Mouse (Mus musculus) heart, embryonic 11.5 days (tissue): ENCODE measurements around the gene Ankdd1b. TPM values are rescaled to one million over a fixed set of nuclear protein-coding genes. Genes with fewer than 3 reads are reported as not detected.

Experiments
- ATAC-seq: fragments of 200-750 bp; cut with Nextera tagmentation; replicated peaks from 2 replicates; pipeline ENCODE4 v1.8.0; 2017; ENCODE audit warnings: moderate library complexity; ENCODE audit not compliant: insufficient number of reproducible peaks, low FRiP score, low TSS enrichment
- H3K27ac ChIP-seq: fragments of 300-500 bp; sonication (generic); 2 replicates; pipeline ENCODE4 v1.5.1; 2014; ENCODE audit warnings: mild to moderate bottlenecking, low read depth, low read length
- H3K27me3 ChIP-seq: fragments of 300-500 bp; sonication (generic); 2 replicates; pipeline ENCODE4 v1.6.1; 2014; ENCODE audit warnings: mild to moderate bottlenecking, low read length, mixed read lengths; ENCODE audit not compliant: control insufficient read depth, insufficient read depth
- H3K36me3 ChIP-seq: fragments of 300-500 bp; sonication (generic); 2 replicates; pipeline ENCODE4 v1.6.1; 2014; ENCODE audit warnings: mild to moderate bottlenecking, low read length, moderate library complexity, mixed read lengths; ENCODE audit not compliant: control insufficient read depth, insufficient read depth
- H3K4me1 ChIP-seq: fragments of 300-500 bp; sonication (generic); 2 replicates; pipeline ENCODE4 v1.6.1; 2014; ENCODE audit warnings: low read length; ENCODE audit not compliant: control insufficient read depth, insufficient read depth
- H3K4me2 ChIP-seq: fragments of 300-500 bp; sonication (generic); 2 replicates; pipeline ENCODE4 v1.6.1; 2014; ENCODE audit warnings: mild to moderate bottlenecking, moderate library complexity
- H3K4me3 ChIP-seq: fragments of 300-500 bp; sonication (generic); 2 replicates; pipeline ENCODE4 v1.5.1; 2014; ENCODE audit warnings: low read depth, low read length
- H3K9ac ChIP-seq: fragments of 300-500 bp; sonication (generic); 2 replicates; pipeline ENCODE4 v1.6.1; 2014; ENCODE audit warnings: mild to moderate bottlenecking, low read depth, low read length, moderate library complexity
- H3K9me3 ChIP-seq: fragments of 300-500 bp; sonication (generic); replicated peaks from 2 replicates; pipeline ENCODE4 v1.6.1; 2016; ENCODE audit warnings: low read length; ENCODE audit not compliant: control insufficient read depth
- WGBS: fragments of 180-500 bp; shearing (Covaris S2); extraction: QIAGEN DNeasy Blood & Tissue Kit; methylation state at CpG from one replicate; pipeline ENCODE4 v1.1.7; 2014; ENCODE audit not compliant: insufficient replicate concordance; 5-methylcytosine and 5-hydroxymethylcytosine counted together
- polyA plus RNA-seq: library from polyadenylated mRNA; unstranded; fragments of >200 nt; fragmentation: Nextera tagmentation; extraction: Ambion mirVana; gene quantifications from 2 replicates; pipeline ENCODE4 v1.2.1, GENCODE M21; 2014

Gene Ankdd1b
- polyA plus RNA-seq = 0.30 and 0.31 TPM in 2 replicates

DNA sequence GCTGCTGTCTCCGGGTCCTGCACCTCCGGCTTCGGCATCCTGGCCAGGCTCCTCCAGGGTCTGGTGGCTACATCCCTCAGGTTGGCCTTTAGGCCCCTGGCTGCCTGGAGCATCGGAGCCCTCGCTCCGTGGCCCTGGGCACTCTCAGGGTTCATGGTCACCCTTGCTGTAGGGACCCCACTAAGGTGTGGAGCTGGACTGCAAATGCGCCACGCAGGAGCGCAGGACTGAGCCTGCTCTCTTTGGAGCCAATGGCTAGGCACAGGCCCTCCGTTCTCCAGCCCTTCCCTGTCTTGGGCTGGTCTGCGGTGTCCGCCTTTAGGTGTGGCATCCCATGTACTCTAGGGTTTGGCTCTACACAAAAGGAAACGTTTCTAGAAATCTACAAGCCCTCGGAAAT is at the start of gene Ankdd1b:
TSS of gene Ankdd1b (minus strand) at position 242 of the 400 bp plus-strand sequence.
- Histone ChIP-seq H3K27ac (no peak within 1 kb of the TSS), H3K9ac (no peak within 1 kb of the TSS), H3K4me1 (no peaks in the 10 kb centered on the region), H3K9me3 (no peaks in the 10 kb centered on the region), H3K4me3 (no peak within 1 kb of the TSS), H3K4me2 (no peak within 1 kb of the TSS), H3K27me3 (no peaks in the 10 kb centered on the region; the same call in 1 of the 2 replicates), H3K36me3 (no peaks in the 10 kb centered on the region)
- no peak for ATAC-seq
- WGBS = 87% methylated on average over 14 of the region's 14 CpGs

DNA sequence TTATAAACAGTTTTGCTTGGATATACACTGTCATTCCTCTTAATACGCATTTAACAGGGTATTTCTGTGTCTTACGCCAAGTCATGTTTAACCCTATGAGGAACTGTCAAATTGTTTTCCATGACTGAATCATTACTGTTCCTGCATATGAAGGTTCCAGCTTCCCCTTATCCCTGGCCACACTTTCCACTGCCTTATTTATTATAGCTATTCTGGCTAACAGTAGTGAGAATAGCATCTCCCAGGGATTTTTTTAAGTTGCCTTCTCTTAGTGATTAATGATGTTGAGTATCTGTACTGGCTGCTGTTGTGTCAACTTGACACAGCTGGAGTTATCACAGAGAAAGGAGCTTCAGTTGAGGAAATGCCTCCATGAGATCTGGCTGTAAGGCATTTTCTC is 46.3 kb upstream of the Ankdd1b start:
- WGBS = 94% methylated on average over 2 of the region's 2 CpGs
- no peaks in the 10 kb centered on the region for H3K4me1 ChIP-seq

DNA sequence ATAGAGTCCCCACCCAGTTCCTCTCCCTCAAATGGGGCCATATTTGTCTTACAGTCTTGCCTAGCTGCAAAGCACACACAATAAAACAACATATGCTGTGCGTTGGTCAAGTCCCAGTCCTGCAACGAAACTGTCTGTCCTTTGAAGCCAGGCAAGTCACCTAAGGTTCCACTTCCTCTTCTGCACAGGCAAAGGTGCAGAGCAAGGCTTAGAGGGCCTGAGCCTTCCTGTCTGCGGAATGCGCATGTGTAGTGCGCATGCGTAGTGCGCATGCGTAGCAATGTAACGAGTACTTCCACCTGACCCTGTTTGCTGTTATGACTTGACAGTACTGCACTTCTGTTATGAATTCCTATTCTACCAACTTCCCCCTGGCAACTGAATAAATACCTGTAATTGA is 45.3 kb upstream of the Ankdd1b start:
- Histone ChIP-seq H3K4me2 (no peak overlapping the region), H3K27ac (no peak overlapping the region), H3K4me3 (no peak overlapping the region), H3K36me3 (no peaks in the 10 kb centered on the region), H3K4me1 (peaks cover 2% of the 10 kb centered on the region; the same call in 1 of the 2 replicates), H3K27me3 (no peaks in the 10 kb centered on the region), H3K9ac (no peak overlapping the region), H3K9me3 (no peaks in the 10 kb centered on the region)
- WGBS = 94% methylated on average over 9 of the region's 9 CpGs
- ATAC-seq = no peak

More for the DNA sequence above, 46.3 kb upstream of the Ankdd1b start:
- H3K27ac ChIP-seq = no peak overlapping the region
- H3K36me3 ChIP-seq = no peaks in the 10 kb centered on the region
- H3K27me3 ChIP-seq = no peaks in the 10 kb centered on the region
- H3K4me3 ChIP-seq = no peak overlapping the region
- no peaks in the 10 kb centered on the region for H3K9me3 ChIP-seq
- H3K4me2 ChIP-seq = no peak overlapping the region
- no peak overlapping the region for H3K9ac ChIP-seq
- no peak for ATAC-seq

DNA sequence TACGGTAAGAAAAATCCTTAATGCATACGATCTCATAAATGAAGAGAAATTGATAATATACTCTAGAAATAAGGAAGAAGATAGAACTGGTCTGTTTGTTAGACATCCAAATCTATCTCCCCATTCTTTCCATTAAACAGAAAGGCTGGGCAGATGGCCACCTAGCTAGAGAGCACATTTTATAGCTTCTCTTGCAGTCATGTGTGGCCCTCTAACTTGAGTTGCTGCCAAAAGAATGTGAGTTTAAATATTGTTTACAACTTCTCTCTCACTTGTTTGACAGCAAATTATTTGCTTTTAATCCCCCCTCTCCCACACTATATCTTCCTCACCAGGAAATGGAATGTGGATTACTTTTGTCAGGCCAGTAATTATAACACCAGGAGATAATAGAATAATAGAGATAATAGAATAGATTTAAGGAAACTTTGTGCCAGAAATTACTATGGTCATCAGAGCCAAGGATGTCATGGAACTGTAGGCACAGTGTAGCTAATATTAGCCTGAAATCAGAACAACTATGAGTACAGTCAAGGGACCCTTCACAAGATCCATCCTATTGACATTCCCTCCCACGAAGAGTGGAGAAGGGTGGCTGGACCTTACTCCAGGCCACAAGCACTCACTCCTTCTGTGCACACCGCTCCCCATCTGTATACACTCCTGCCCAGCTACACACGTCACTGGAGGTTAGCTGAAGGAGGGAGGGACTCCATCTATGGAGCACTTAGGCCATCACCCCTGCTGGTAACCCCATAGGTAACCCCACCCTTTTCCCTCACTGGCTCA is 43.4 kb upstream of the Ankdd1b start:
- Histone ChIP-seq H3K36me3 (no peaks in the 10 kb centered on the region), H3K4me1 (peaks cover 6% of the 10 kb centered on the region; the same call in 1 of the 2 replicates), H3K27me3 (no peaks in the 10 kb centered on the region), H3K4me2 (no peak overlapping the region), H3K9ac (no peak overlapping the region), H3K4me3 (no peak overlapping the region), H3K9me3 (no peaks in the 10 kb centered on the region), H3K27ac (no peak overlapping the region)
- 74% methylated on average over 5 of the region's 5 CpGs for WGBS
- no peak for ATAC-seq

DNA sequence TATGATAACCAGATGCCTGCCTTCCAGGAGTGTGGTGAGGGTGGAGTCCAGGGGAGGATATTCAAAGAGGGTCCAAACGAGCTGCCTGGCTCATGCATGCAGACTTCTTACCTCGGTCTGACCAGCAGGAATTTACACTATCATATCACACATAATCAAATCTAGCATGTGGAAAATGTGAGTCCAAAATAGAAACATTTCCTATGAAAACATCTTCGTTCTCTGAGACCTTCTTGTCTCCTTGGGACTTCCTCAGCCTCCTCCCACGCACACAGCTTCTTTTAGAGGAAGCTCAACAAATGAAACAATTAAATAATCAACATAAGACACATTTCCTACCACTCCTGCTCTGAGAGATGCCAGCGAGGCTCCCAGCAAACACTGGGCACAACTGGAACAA is 40.9 kb upstream of the Ankdd1b start:
- Histone ChIP-seq H3K9ac (no peak overlapping the region), H3K4me1 (peaks cover 6% of the 10 kb centered on the region; the same call in 1 of the 2 replicates), H3K4me2 (no peak overlapping the region), H3K9me3 (no peaks in the 10 kb centered on the region), H3K27ac (0 out of 2 replicates have a peak overlapping the region, but pooled peaks have one; percentile 15), H3K36me3 (no peaks in the 10 kb centered on the region), H3K27me3 (no peaks in the 10 kb centered on the region), H3K4me3 (no peak overlapping the region)
- WGBS = 48% methylated on average over 5 of the region's 5 CpGs
- no peak for ATAC-seq

DNA sequence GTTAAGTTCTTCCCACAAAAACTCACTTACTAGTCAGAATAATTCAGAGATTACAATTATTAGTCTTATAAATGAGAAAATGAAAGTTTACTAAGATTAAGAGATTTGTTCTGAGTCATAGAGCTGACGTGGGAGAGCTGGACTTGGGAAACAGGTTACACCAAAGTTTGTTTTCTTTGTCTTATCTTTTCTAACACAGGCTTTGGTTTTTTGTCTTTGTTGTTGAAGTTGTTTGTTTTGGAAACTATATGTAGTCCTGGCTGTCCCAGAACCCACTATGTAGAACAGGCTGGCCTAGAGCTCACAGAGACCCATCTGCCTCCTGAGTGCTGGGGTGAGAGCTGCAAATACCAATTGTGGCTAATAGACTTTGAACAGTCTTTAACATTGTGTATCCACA is 40.3 kb upstream of the Ankdd1b start:
- WGBS = 53% methylated on average over 1 of the region's 1 CpGs
- H3K36me3 ChIP-seq = no peaks in the 10 kb centered on the region
- H3K4me1 ChIP-seq = peaks cover 6% of the 10 kb centered on the region; the same call in 1 of the 2 replicates
- no peaks in the 10 kb centered on the region for H3K27me3 ChIP-seq
- no peak overlapping the region for H3K27ac ChIP-seq
- no peak overlapping the region for H3K4me2 ChIP-seq
- no peak overlapping the region for H3K9ac ChIP-seq
- ATAC-seq = no peak
- no peak overlapping the region for H3K4me3 ChIP-seq
- no peaks in the 10 kb centered on the region for H3K9me3 ChIP-seq

DNA sequence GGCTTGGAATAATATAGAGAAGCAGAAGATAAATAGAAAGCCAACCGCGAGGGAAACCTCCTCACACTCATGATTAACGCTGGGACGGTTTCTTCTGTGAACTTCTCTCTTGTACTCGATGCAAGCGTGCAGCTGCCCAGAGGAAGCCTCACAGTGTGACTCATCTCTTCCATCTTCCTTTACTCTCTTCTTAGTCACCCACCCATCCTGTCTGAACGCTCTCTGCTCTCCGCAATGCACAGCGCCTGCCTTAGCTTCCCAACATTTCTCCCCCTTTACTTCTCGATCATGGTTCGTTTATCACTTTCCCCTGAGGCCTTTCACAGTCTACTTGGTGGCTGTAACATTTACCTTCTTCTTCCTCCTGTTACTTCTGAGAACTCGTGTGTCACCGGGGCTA is 39.6 kb upstream of the Ankdd1b start:
- 65% methylated on average over 13 of the region's 13 CpGs for WGBS
- H3K4me2 ChIP-seq = no peak overlapping the region
- H3K27me3 ChIP-seq = no peaks in the 10 kb centered on the region
- H3K36me3 ChIP-seq = no peaks in the 10 kb centered on the region
- no peak for ATAC-seq
- H3K9me3 ChIP-seq = no peaks in the 10 kb centered on the region
- peaks cover 6% of the 10 kb centered on the region; the same call in 1 of the 2 replicates for H3K4me1 ChIP-seq
- no peak overlapping the region for H3K9ac ChIP-seq
- H3K27ac ChIP-seq = 0 out of 2 replicates have a peak overlapping the region, but pooled peaks have one; percentile 7
- no peak overlapping the region for H3K4me3 ChIP-seq

- Histone ChIP-seq H3K4me3 (no peak overlapping the region), H3K27me3 (no peaks in the 10 kb centered on the region), H3K36me3 (no peaks in the 10 kb centered on the region), H3K27ac (no peak overlapping the region), H3K4me1 (peaks cover 6% of the 10 kb centered on the region; the same call in 1 of the 2 replicates), H3K9me3 (no peaks in the 10 kb centered on the region), H3K9ac (no peak overlapping the region), H3K4me2 (no peak overlapping the region)
- 88% methylated on average over 4 of the region's 4 CpGs for WGBS
- ATAC-seq = no peak
Observed at GRCm38 (mm10) chr13:96507541-96507940, 36.5 kb upstream of the Ankdd1b start.

- WGBS = 60% methylated on average over 6 of the region's 6 CpGs
- no peak overlapping the region for H3K4me2 ChIP-seq
- H3K27ac ChIP-seq = no peak overlapping the region
- H3K27me3 ChIP-seq = no peaks in the 10 kb centered on the region
- H3K4me3 ChIP-seq = no peak overlapping the region
- no peak overlapping the region for H3K9ac ChIP-seq
- no peaks in the 10 kb centered on the region for H3K9me3 ChIP-seq
- H3K4me1 ChIP-seq = peaks cover 3% of the 10 kb centered on the region; the same call in 1 of the 2 replicates
- ATAC-seq = no peak
- no peaks in the 10 kb centered on the region for H3K36me3 ChIP-seq
Observed at GRCm38 (mm10) chr13:96506313-96506712, 35.3 kb upstream of the Ankdd1b start.
